8 mouse cellular contexts compared by ENCODE assay signal in the genomic region with DNA sequence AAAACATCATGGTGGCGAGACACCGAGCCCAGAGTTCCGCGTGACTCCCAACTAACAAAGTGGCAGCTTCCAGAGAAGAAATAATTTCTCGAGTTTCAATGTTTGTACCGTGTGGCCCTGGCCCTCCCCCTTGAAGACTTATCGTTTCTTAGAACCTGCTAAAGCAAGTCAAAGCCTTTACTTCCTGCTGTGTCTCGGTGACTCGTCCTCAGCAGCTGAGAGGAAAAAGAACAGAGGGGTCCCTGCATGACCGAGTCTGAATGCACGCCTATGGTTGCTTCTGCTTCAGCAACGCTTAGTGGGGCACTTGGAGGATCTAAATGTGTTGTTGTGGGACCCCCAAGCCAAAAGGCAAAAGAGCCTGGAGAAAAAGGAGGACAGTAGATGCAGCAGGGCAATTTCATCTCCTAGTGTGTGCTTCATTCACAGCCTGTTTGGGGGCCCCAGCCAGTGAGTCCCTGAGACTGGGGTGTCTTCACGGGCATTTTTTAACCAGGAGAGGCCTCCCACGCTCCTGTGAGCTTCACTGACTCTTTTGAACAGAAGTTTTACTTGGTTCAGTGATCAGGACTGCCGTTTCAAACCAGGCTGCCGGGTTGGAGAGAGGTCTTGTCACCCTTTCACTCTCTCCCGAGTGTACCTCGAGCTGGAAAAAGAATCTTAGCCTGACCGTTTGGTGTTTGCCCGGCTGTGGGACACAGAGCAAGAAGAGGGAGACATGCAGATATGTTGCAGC. TPM values are rescaled to one million over a fixed set of nuclear protein-coding genes. Genes with fewer than 3 reads are reported as not detected.
DNase-seq lines count a peak whose midpoint lies in the region; ATAC-seq lines count a peak whose summit lies in the region.

No protein-coding gene starts in this region.

- H3K27ac ChIP-seq in midbrain, embryonic 13.5 days = no peak overlapping the region

- H3K9ac ChIP-seq in midbrain, embryonic 13.5 days (replicated peaks) = no peak overlapping the region

- peaks cover 15% of the 10 kb centered on the region for H3K4me1 ChIP-seq in midbrain, embryonic 13.5 days (replicated peaks)

- 0 out of 2 replicates have a peak, but pooled peaks cover 4% of the 10 kb centered on the region for H3K27me3 ChIP-seq in midbrain, embryonic 13.5 days

- ATAC-seq in CD4-positive, CD25-positive, alpha-beta regulatory T cell, adult 4 months = peak; percentile 91
- ATAC-seq in midbrain, embryonic 13.5 days = no peak

- DNase-seq in A20 (ENCODE audit: low read depth, low spot score) = peak; percentile 44
- DNase-seq in induced T-regulatory cell, adult 2 months (ENCODE audit: low read depth) = peak; percentile 42
- no peak for DNase-seq in gastrocnemius, postnatal 10 days
- DNase-seq in frontal cortex, postnatal 36 days (ENCODE audit: low spot score in 2 of 2) = no peak
- DNase-seq in left cerebral cortex, postnatal 14 days (ENCODE audit: low spot score in 2 of 2) = no peak
- no peak for DNase-seq in heart, postnatal 4 days

- H3K4me2 ChIP-seq in midbrain, embryonic 13.5 days (replicated peaks) = peak overlapping the region; percentile 21; the same call in 1 of the 2 replicates

- H3K36me3 ChIP-seq in midbrain, embryonic 13.5 days = no peaks in the 10 kb centered on the region

- intact Hi-C loops in left cerebral cortex, postnatal 14 days (cut with DNase I) = no loop called here

- 16% methylated on average over 20 of the region's 20 CpGs for WGBS in midbrain, embryonic 13.5 days

- H3K9me3 ChIP-seq in midbrain, embryonic 13.5 days = no peaks in the 10 kb centered on the region

- H3K4me3 ChIP-seq in midbrain, embryonic 13.5 days (replicated peaks) = no peak overlapping the region

RNA-seq across cellular contexts. Expression of a gene that starts 56.6 kb away (rescaled TPM):
- 1 to 10 TPM; 5.0 to 5.9 TPM for polyA plus RNA-seq in CD4-positive, CD25-positive, alpha-beta regulatory T cell, adult 4 months (2017; shearing (Covaris generic))
- polyA plus RNA-seq in midbrain, embryonic 13.5 days (2015; fragmentation: Nextera tagmentation; extraction: Ambion mirVana) = 5.1 and 5.8 TPM in 2 replicates
- total RNA-seq in gastrocnemius, postnatal 10 days (2021) = 1 to 10 TPM; 1.9 to 2.0 TPM
- total RNA-seq in left cerebral cortex, postnatal 14 days (2021) = 10 to 100 TPM; 76.4 to 76.6 TPM
- 1 to 10 TPM; 9.1 to 9.7 TPM for total RNA-seq in heart, postnatal 4 days (2021)

Comparison
In these comparisons a context has a peak if more than half of its experiments do, and no peak if none do; other contexts are left out.
1. DNase-seq: peak in A20 (single experiment) and induced T-regulatory cell, adult 2 months (single experiment); none in gastrocnemius, postnatal 10 days (single experiment), frontal cortex, postnatal 36 days (0 of 2), left cerebral cortex, postnatal 14 days (0 of 2) and heart, postnatal 4 days (single experiment).
2. RNA of a gene that starts 56.6 kb away (total RNA-seq): 76.4 to 76.6 TPM in left cerebral cortex, postnatal 14 days; 9.1 to 9.7 TPM in heart, postnatal 4 days and 1.9 to 2.0 TPM in gastrocnemius, postnatal 10 days; every median in the first group is over 4 times any median in the second.